Comparison of ENCODE assay signal across 13 mouse cellular contexts in genomic region chr12:117451441-117451840, GRCm38 (mm10).
DNase-seq lines count a peak whose midpoint lies in the region; ATAC-seq and TF ChIP-seq lines count a peak whose summit lies in the region.
"Had no signal": no experiment of that assay in that cellular context is flagged by ENCODE, and none has a peak within 500 bp of the region (broad histone marks: within the 10 kb centered on the region; RNA-seq: fewer than 3 reads in every experiment).

No protein-coding gene starts in this region.

- DNase-seq in heart, postnatal 4 days = peak; percentile 18
- no peak for DNase-seq in heart, embryonic 10.5 days (ENCODE audit: low spot score)
- DNase-seq in midbrain, postnatal 0 days (ENCODE audit: low spot score) = no peak
- DNase-seq in midbrain, embryonic 14.5 days = no peak
- DNase-seq in c-Kit-positive CD71-positive TER-119-negative erythroid progenitor cells, embryonic 14.5 days (ENCODE audit: low read depth) = peak; percentile 19
- DNase-seq in thymus, postnatal 25 days = peak; percentile 50
- DNase-seq in Muller cell, postnatal 12 days (ENCODE audit: inconsistent ontology term) = no peak
- no peak for DNase-seq in right cerebral cortex, postnatal 4 days
- DNase-seq: cerebellum, postnatal 36 days had no signal

- 47% methylated on average over 4 of the region's 4 CpGs for WGBS in heart, embryonic 10.5 days
- WGBS in midbrain, postnatal 0 days = 61% methylated on average over 4 of the region's 4 CpGs
- 59% methylated on average over 4 of the region's 4 CpGs for WGBS in midbrain, embryonic 14.5 days

- H3K27me3 ChIP-seq in heart, embryonic 10.5 days (ENCODE audit: insufficient read depth, poor library complexity, severe bottlenecking) = no peaks in the 10 kb centered on the region
- H3K27me3 ChIP-seq in midbrain, postnatal 0 days (ENCODE audit: insufficient read depth, low read length) = no peaks in the 10 kb centered on the region
- H3K27me3 ChIP-seq in midbrain, embryonic 14.5 days (ENCODE audit: control insufficient read depth, insufficient read depth, low read length) = no peaks in the 10 kb centered on the region
- H3K27me3 ChIP-seq: hindbrain, embryonic 12.5 days; limb, embryonic 13.5 days had no signal

- TF ChIP-seq CTCF in midbrain, postnatal 0 days (IDR thresholded peaks at IDR 0.05) = peak; percentile 51

- no peaks in the 10 kb centered on the region for H3K36me3 ChIP-seq in heart, embryonic 10.5 days
- no peaks in the 10 kb centered on the region for H3K36me3 ChIP-seq in midbrain, postnatal 0 days (ENCODE audit: insufficient read depth, low read length)
- no peaks in the 10 kb centered on the region for H3K36me3 ChIP-seq in midbrain, embryonic 14.5 days (ENCODE audit: control insufficient read depth, insufficient read depth, low read length)
- H3K36me3 ChIP-seq: hindbrain, embryonic 12.5 days; limb, embryonic 13.5 days had no signal

- no peak for ATAC-seq in midbrain, postnatal 0 days (ENCODE audit: low FRiP score)
- ATAC-seq in midbrain, embryonic 14.5 days (ENCODE audit: low FRiP score, low TSS enrichment) = no peak
- ATAC-seq: activated CD4-positive, CD25-positive, alpha-beta regulatory T cell, adult 4 months had no signal

- H3K27ac ChIP-seq in heart, embryonic 10.5 days = no peak overlapping the region
- no peak overlapping the region for H3K27ac ChIP-seq in midbrain, postnatal 0 days (ENCODE audit: low read depth, low read length)
- H3K27ac ChIP-seq in midbrain, embryonic 14.5 days (replicated peaks; ENCODE audit: low read depth, low read length) = no peak overlapping the region
- H3K27ac ChIP-seq: hindbrain, embryonic 12.5 days; limb, embryonic 13.5 days had no signal

- no peak overlapping the region for H3K4me3 ChIP-seq in heart, embryonic 10.5 days
- no peak overlapping the region for H3K4me3 ChIP-seq in midbrain, postnatal 0 days (ENCODE audit: low read depth, low read length)
- H3K4me3 ChIP-seq in midbrain, embryonic 14.5 days (replicated peaks; ENCODE audit: low read depth, low read length) = no peak overlapping the region
- H3K4me3 ChIP-seq: hindbrain, embryonic 12.5 days; limb, embryonic 13.5 days; myocyte had no signal

- no peak overlapping the region for H3K4me2 ChIP-seq in midbrain, postnatal 0 days (ENCODE audit: low read depth, low read length, poor library complexity, severe bottlenecking)
- no peak overlapping the region for H3K4me2 ChIP-seq in midbrain, embryonic 14.5 days (ENCODE audit: low read length)
- H3K4me2 ChIP-seq: hindbrain, embryonic 12.5 days; limb, embryonic 13.5 days had no signal

- no peaks in the 10 kb centered on the region for H3K9me3 ChIP-seq in heart, embryonic 10.5 days
- H3K9me3 ChIP-seq in midbrain, postnatal 0 days (ENCODE audit: low read length) = no peaks in the 10 kb centered on the region
- no peaks in the 10 kb centered on the region for H3K9me3 ChIP-seq in midbrain, embryonic 14.5 days (ENCODE audit: control insufficient read depth, low read length)
- H3K9me3 ChIP-seq: hindbrain, embryonic 12.5 days; limb, embryonic 13.5 days had no signal

- H3K4me1 ChIP-seq in heart, embryonic 10.5 days = peaks cover 30% of the 10 kb centered on the region
- H3K4me1 ChIP-seq in midbrain, postnatal 0 days (ENCODE audit: insufficient read depth, low read length) = no peaks in the 10 kb centered on the region
- peaks cover 3% of the 10 kb centered on the region; the same call in 1 of the 2 replicates for H3K4me1 ChIP-seq in midbrain, embryonic 14.5 days (ENCODE audit: control insufficient read depth, insufficient read depth, low read length)

- H3K9ac ChIP-seq in midbrain, postnatal 0 days (replicated peaks; ENCODE audit: low read length, poor library complexity, severe bottlenecking) = no peak overlapping the region
- no peak overlapping the region for H3K9ac ChIP-seq in midbrain, embryonic 14.5 days (replicated peaks; ENCODE audit: low read length)
- H3K9ac ChIP-seq: hindbrain, embryonic 12.5 days; limb, embryonic 13.5 days had no signal

Comparison
In these comparisons a context has a peak if more than half of its experiments do, and no peak if none do; other contexts are left out.
1. DNase-seq: peak in heart, postnatal 4 days (single experiment), c-Kit-positive CD71-positive TER-119-negative erythroid progenitor cells, embryonic 14.5 days (single experiment) and thymus, postnatal 25 days (single experiment); none in heart, embryonic 10.5 days (single experiment), midbrain, postnatal 0 days (single experiment), midbrain, embryonic 14.5 days (single experiment), Muller cell, postnatal 12 days (single experiment) and right cerebral cortex, postnatal 4 days (single experiment).